Mouse (Mus musculus): ENCODE results near the gene Eif2b4. TPM values are rescaled to one million over a fixed set of nuclear protein-coding genes. Genes with fewer than 3 reads are reported as not detected.
"Not testable (repeated sequence)": the region's sequence is repeated elsewhere in the genome, so short reads cannot be mapped to it uniquely, and the experiment has no call there.

Eif2b4 gene
- polyA plus RNA-seq, 1 experiment from 2014 or later: 74.6 TPM

DNA sequence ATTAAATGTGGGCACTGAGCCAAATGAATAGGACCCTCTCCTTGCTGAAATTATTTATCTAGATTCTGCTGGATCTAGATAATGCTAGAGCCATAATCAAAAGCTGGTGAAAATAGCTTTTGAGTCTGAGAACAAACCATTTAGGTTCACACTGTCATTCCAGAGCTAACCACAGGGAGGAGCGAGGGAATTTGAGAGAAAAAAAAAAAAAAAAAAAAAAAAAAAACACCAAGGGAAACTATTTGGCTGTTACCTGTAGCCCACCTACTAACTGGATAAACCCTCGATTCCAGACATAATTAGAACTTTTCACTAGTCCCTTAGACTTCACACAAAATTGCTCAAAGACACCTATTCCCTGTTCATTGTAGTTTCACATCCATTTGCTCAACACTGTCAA is 25.8 kb upstream of the Eif2b4 start:
- H3K9me3 ChIP-seq: no peaks in the 10 kb centered on the region
- no peaks in the 10 kb centered on the region for H3K36me3 ChIP-seq
- peaks cover 24% of the 10 kb centered on the region for H3K4me1 ChIP-seq (replicated peaks)
- no peak overlapping the region; the same call in 1 of the 2 replicates for H3K9ac ChIP-seq (replicated peaks)
- H3K4me3 ChIP-seq (replicated peaks): peak overlapping the region; percentile 85
- H3K27ac ChIP-seq: no peak overlapping the region
- H3K4me2 ChIP-seq (replicated peaks): peak overlapping the region; percentile 91
- WGBS: 4% methylated on average over 2 of the region's 2 CpGs
- ATAC-seq: no peak
- H3K27me3 ChIP-seq: no peaks in the 10 kb centered on the region

- 73% methylated on average over 7 of the region's 7 CpGs for WGBS
- ATAC-seq: no peak
- H3K4me2 ChIP-seq (replicated peaks): peak overlapping the region; percentile 91; the same call in 1 of the 2 replicates
Observed at GRCm38 (mm10) chr5:31218294-31218693, 25.1 kb upstream of the Eif2b4 start.

DNA sequence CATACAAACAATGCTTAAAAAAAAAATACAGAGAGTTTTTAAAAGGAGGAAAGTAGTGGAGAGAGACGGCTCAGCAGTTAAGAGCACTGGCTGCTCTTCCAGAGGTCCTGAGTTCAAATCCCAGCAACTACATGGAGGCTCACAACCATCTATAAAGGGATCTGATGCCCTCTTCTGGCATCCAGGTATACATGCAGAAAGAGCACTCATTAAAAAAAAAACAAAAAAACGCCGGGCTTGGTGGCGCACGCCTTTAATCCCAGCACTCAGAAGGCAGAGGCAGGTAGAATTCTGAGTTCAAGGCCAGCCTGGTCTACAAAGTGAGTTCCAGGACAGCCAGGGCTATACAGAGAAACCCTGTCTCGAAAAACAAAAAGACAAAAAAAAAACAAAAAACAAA is 23.3 kb upstream of the Eif2b4 start:
- not testable (repeated sequence) for H3K4me3 ChIP-seq (replicated peaks); H3K27me3 ChIP-seq; H3K4me2 ChIP-seq (replicated peaks); ATAC-seq; H3K9ac ChIP-seq (replicated peaks); H3K9me3 ChIP-seq; H3K27ac ChIP-seq; H3K36me3 ChIP-seq
- H3K4me1 ChIP-seq (replicated peaks): peaks cover 22% of the 10 kb centered on the region
- 90% methylated on average over 6 of the region's 6 CpGs for WGBS

More at GRCm38 (mm10) chr5:31218294-31218693, 25.1 kb upstream of the Eif2b4 start:
- no peak overlapping the region for H3K27ac ChIP-seq
- no peak overlapping the region for H3K4me3 ChIP-seq (replicated peaks)
- peaks cover 24% of the 10 kb centered on the region for H3K4me1 ChIP-seq (replicated peaks)
- H3K36me3 ChIP-seq: no peaks in the 10 kb centered on the region
- no peak overlapping the region for H3K9ac ChIP-seq (replicated peaks)
- no peaks in the 10 kb centered on the region for H3K27me3 ChIP-seq
- H3K9me3 ChIP-seq: no peaks in the 10 kb centered on the region

- H3K4me2 ChIP-seq (replicated peaks): no peak overlapping the region
- WGBS: 96% methylated on average over 6 of the region's 6 CpGs
- no peak overlapping the region for H3K27ac ChIP-seq
- H3K9me3 ChIP-seq: peaks cover 5% of the 10 kb centered on the region
- peaks cover 69% of the 10 kb centered on the region for H3K36me3 ChIP-seq
- peaks cover 24% of the 10 kb centered on the region for H3K4me1 ChIP-seq (replicated peaks)
- H3K27me3 ChIP-seq: no peaks in the 10 kb centered on the region
- H3K9ac ChIP-seq (replicated peaks): no peak overlapping the region
- H3K4me3 ChIP-seq (replicated peaks): no peak overlapping the region
- no peak for ATAC-seq
Observed at GRCm38 (mm10) chr5:31204421-31204820, 11.2 kb upstream of the Eif2b4 start.

DNA sequence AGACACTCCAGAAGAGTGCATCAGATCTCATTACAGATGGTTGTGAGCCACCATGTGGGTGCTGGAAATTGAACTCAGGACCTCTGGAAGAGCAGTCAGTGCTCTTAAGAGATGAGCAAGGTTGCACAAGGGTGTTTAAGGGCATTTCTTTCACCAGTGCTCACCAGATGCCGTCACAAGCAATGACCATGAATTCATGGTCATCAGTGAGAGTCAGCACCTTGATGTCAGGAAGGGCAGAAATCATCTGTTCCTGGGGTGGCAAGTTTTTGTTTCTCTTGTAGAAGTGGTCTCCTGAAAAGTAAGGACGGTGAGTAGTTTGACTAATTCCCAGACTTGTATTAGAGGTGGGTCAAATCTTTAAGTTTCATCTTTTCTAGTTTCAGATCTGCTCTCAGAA is 10.6 kb upstream of the Eif2b4 start:
- Histone ChIP-seq H3K4me1 (replicated peaks) (peaks cover 24% of the 10 kb centered on the region), H3K9me3 (peaks cover 5% of the 10 kb centered on the region), H3K27ac (no peak overlapping the region), H3K27me3 (no peaks in the 10 kb centered on the region), H3K9ac (replicated peaks) (no peak overlapping the region), H3K36me3 (peaks cover 74% of the 10 kb centered on the region), H3K4me2 (replicated peaks) (no peak overlapping the region), H3K4me3 (replicated peaks) (no peak overlapping the region)
- 86% methylated on average over 2 of the region's 2 CpGs for WGBS
- no peak for ATAC-seq

DNA sequence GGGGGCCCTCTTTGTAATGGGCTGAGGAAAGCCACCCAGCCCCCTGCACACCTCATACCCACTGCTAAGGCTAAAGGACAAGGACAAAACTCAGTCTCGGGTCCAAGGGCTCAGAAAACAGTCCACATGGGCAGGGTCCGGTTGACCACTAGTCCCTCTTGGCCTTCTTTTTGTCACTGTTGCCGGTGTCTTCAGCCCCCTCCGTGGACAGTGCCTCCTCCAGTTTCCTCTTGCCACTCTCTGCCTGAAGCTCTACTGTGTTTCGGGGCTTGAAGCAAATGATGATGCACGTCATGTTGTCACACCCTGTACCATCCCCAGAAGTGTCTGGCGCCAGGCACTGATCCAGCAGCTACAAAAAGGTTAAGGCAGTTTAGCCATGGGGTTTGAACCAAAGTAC is 9.7 kb upstream of the Eif2b4 start:
- Histone ChIP-seq H3K4me3 (replicated peaks) (peak overlapping the region; percentile 73), H3K27me3 (no peaks in the 10 kb centered on the region), H3K9me3 (peaks cover 5% of the 10 kb centered on the region), H3K4me1 (replicated peaks) (peaks cover 24% of the 10 kb centered on the region), H3K36me3 (peaks cover 78% of the 10 kb centered on the region), H3K4me2 (replicated peaks) (peak overlapping the region; percentile 92), H3K9ac (replicated peaks) (peak overlapping the region; percentile 44; the same call in 1 of the 2 replicates), H3K27ac (peak overlapping the region; percentile 79)
- 82% methylated on average over 7 of the region's 7 CpGs for WGBS
- ATAC-seq: no peak

DNA sequence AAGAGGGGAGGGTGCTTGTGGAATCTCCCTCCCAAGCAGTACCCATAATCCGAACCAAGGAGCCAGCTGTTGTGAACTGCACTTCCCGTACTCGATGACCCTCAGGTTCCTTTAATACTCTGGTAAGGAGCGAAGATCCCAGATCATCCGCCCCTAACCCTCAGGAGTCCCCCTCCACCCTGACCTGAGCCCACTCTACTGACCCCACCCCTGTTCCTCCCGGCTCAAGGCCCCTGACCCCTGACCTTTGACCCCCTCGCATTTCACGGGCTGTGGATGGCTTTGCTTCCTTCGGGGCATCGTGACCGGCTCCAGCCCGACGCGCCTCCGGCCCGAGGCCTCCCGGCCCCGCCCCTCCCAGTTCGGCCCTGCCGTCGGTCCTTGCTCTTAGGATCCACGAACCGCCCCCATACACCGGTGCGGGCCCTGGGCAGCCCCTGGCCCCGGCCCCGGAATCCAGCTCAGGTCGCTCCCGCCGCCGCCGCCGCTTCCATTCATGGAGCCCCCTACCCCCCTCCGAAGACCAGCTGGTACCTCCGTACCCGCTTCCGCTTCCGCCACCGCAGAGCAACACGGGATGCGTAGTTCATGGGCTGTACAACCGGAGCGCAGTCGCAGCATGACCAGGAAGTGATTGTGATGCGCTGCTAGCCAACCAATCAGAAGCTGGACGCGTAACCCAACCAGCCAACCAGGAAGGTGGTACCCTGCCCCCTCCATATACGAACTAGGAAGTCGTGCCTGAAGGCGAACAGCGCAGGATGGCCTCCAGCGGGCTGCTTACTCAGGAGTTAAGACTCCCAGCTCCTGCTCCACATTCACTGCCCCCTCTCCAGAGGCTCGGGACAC is 8.7 kb upstream of the Eif2b4 start, which contains the start of gene Zfp513:
TSS of gene Zfp513 (minus strand) at position 562 of the 849 bp plus-strand sequence.
- Histone ChIP-seq H3K4me3 (replicated peaks) (peak within 1 kb of the TSS; percentile 73), H3K27me3 (no peaks in the 10 kb centered on the region), H3K36me3 (peaks cover 78% of the 10 kb centered on the region), H3K4me2 (replicated peaks) (peak within 1 kb of the TSS; percentile 92), H3K4me1 (replicated peaks) (peaks cover 24% of the 10 kb centered on the region), H3K27ac (peak within 1 kb of the TSS; percentile 82), H3K9ac (replicated peaks) (peak within 1 kb of the TSS; percentile 89), H3K9me3 (peaks cover 5% of the 10 kb centered on the region)
- peak; percentile 98 for ATAC-seq
- WGBS: under 1% methylated on average over 53 of the region's 53 CpGs

DNA sequence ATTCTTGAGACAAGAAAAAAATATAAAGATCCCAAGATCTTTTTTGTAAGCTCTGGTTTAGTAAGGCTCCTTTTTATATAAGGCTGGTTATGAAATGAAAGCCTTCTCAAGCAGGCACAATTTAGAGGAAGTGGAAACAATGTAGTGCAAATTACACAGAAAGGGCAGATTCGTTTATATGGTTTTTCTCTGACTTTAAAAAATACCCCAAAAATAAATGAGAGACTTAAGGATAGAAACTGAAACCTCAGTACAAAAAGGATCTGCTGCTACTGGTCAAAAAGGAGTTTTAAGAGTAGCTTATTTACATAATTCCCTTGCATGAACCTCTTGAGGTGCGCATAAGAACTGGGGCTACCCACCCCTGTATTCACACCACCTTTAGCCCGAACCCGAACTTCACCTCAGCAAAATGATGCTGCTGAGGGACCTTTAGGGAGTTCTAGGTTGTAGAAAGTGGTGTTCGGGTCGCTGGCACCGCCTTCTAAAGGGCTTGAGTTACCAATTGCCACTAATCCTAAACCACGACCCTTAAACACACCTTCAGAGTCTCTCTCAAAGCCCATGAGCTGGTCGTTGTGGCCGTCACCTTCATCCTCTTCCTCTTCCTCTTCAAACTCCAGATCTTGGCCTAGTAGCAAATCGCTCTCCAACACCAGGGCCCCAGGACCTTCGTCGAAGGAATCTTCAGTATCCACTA is 8.0 kb upstream of the Eif2b4 start:
- no peak for ATAC-seq
- WGBS: 21% methylated on average over 13 of the region's 13 CpGs
- peaks cover 5% of the 10 kb centered on the region for H3K9me3 ChIP-seq
- H3K4me3 ChIP-seq (replicated peaks): peak overlapping the region; percentile 73
- H3K36me3 ChIP-seq: peaks cover 80% of the 10 kb centered on the region
- H3K4me1 ChIP-seq (replicated peaks): peaks cover 24% of the 10 kb centered on the region
- peak overlapping the region; percentile 89 for H3K9ac ChIP-seq (replicated peaks)
- H3K4me2 ChIP-seq (replicated peaks): peak overlapping the region; percentile 92
- H3K27ac ChIP-seq: peak overlapping the region; percentile 82
- no peaks in the 10 kb centered on the region for H3K27me3 ChIP-seq

DNA sequence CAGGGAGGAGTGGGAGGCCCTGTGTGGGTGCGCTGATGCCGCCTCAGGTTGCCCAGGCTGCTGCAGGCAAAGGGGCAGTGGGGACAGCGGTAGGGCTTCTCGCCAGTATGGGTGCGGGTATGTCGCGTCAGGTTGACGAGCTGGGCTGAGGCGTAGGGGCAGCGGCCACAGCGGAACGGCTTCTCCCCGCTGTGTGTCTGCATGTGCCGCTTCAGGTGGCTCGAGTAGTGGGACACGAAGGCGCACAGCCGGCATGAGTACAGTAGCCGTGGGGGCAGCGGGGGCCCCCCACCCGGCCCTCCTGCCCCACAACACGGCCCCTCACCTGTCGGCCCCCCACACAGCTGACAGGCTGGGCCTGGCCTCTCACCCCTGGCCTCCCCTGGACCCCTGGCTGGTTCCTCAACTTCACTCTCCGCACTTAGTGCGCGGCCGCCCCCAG is 7.1 kb upstream of the Eif2b4 start:
- peak overlapping the region; percentile 92 for H3K4me2 ChIP-seq (replicated peaks)
- 88% methylated on average over 27 of the region's 27 CpGs for WGBS
- H3K4me3 ChIP-seq (replicated peaks): peak overlapping the region; percentile 73

GRCm38 (mm10) chr5:31199893-31200292 is 6.7 kb upstream of the Eif2b4 start:
- Histone ChIP-seq H3K36me3 (peaks cover 81% of the 10 kb centered on the region), H3K4me3 (replicated peaks) (peak overlapping the region; percentile 73; the same call in 1 of the 2 replicates), H3K4me1 (replicated peaks) (peaks cover 24% of the 10 kb centered on the region), H3K27me3 (no peaks in the 10 kb centered on the region), H3K9ac (replicated peaks) (no peak overlapping the region), H3K27ac (no peak overlapping the region), H3K4me2 (replicated peaks) (no peak overlapping the region), H3K9me3 (peaks cover 5% of the 10 kb centered on the region)
- WGBS: 89% methylated on average over 9 of the region's 9 CpGs
- no peak for ATAC-seq

More for the DNA sequence above, 7.1 kb upstream of the Eif2b4 start:
- Histone ChIP-seq H3K27ac (no peak overlapping the region), H3K27me3 (no peaks in the 10 kb centered on the region), H3K9me3 (peaks cover 5% of the 10 kb centered on the region), H3K4me1 (replicated peaks) (peaks cover 24% of the 10 kb centered on the region), H3K9ac (replicated peaks) (no peak overlapping the region; the same call in 1 of the 2 replicates), H3K36me3 (peaks cover 81% of the 10 kb centered on the region)
- ATAC-seq: no peak

GRCm38 (mm10) chr5:31199321-31199892 is 6.2 kb upstream of the Eif2b4 start:
- Histone ChIP-seq H3K4me2 (replicated peaks) (no peak overlapping the region), H3K9me3 (peaks cover 5% of the 10 kb centered on the region), H3K27ac (no peak overlapping the region), H3K4me1 (replicated peaks) (peaks cover 28% of the 10 kb centered on the region), H3K36me3 (peaks cover 81% of the 10 kb centered on the region), H3K27me3 (no peaks in the 10 kb centered on the region), H3K9ac (replicated peaks) (no peak overlapping the region), H3K4me3 (replicated peaks) (no peak overlapping the region)
- WGBS: 93% methylated on average over 19 of the region's 19 CpGs
- no peak for ATAC-seq
